Mouse (Mus musculus) T-helper 2 cell (primary cell): ENCODE results near the gene Pitx1.

Experiments
- in situ Hi-C: fragments of 300-600 bp; cut with MboI, MseI; formaldehyde crosslinking; loops from one replicate; pipeline ENCODE4 v1.15.1; 2025; ENCODE audit warnings: high pct_unique_total_duplicates

Pitx1 gene

GRCm38 (mm10) chr13:55836142-55836625 is at the start of gene Pitx1:
Pitx1 (minus strand) TSS chr13:55836192.
- in situ Hi-C loops, result no loop called here

GRCm38 (mm10) chr13:55881431-55882202 is 45.6 kb upstream of the Pitx1 start:
- in situ Hi-C loops, result no loop called here

- in situ Hi-C loops, result no loop called here
Measured at GRCm38 (mm10) chr13:55878353-55878752, 42.4 kb upstream of the Pitx1 start.

GRCm38 (mm10) chr13:55871410-55871809 is 35.4 kb upstream of the Pitx1 start:
- in situ Hi-C loops, result no loop called here

- in situ Hi-C loops, result no loop called here
Measured at GRCm38 (mm10) chr13:55870001-55870400, 34.0 kb upstream of the Pitx1 start.

GRCm38 (mm10) chr13:55867540-55868103 is 31.6 kb upstream of the Pitx1 start:
- in situ Hi-C loops, result no loop called here

GRCm38 (mm10) chr13:55860483-55860882 is 24.5 kb upstream of the Pitx1 start:
- in situ Hi-C loops, result no loop called here

GRCm38 (mm10) chr13:55858463-55858862 is 22.5 kb upstream of the Pitx1 start:
- in situ Hi-C loops, result no loop called here

GRCm38 (mm10) chr13:55855793-55856192 is 19.8 kb upstream of the Pitx1 start:
- in situ Hi-C loops, result no loop called here

GRCm38 (mm10) chr13:55852205-55852604 is 16.2 kb upstream of the Pitx1 start:
- in situ Hi-C loops, result no loop called here

GRCm38 (mm10) chr13:55850726-55851125 is 14.7 kb upstream of the Pitx1 start:
- in situ Hi-C loops, result no loop called here

GRCm38 (mm10) chr13:55848604-55849190 is 12.7 kb upstream of the Pitx1 start:
- in situ Hi-C loops, result loop anchor here (10.0 kb wide), 1 partner anchor 984 kb away; no protein-coding TSS in a partner anchor

GRCm38 (mm10) chr13:55847805-55848204 is 11.8 kb upstream of the Pitx1 start:
- in situ Hi-C loops, result loop anchor here (10.0 kb wide), 1 partner anchor 983 kb away; no protein-coding TSS in a partner anchor

- in situ Hi-C loops, result loop anchor here (10.0 kb wide), 1 partner anchor 979 kb away; no protein-coding TSS in a partner anchor
Measured at GRCm38 (mm10) chr13:55843700-55844099, 7.7 kb upstream of the Pitx1 start.

GRCm38 (mm10) chr13:55840223-55840622 is 4.2 kb upstream of the Pitx1 start:
- in situ Hi-C loops, result loop anchor here (10.0 kb wide), 1 partner anchor 975 kb away; no protein-coding TSS in a partner anchor

- in situ Hi-C loops, result no loop called here
Measured at GRCm38 (mm10) chr13:55836786-55837780, 1.1 kb upstream of the Pitx1 start.

GRCm38 (mm10) chr13:55835548-55836097 is 369 bp downstream of the Pitx1 start:
- in situ Hi-C loops, result no loop called here

GRCm38 (mm10) chr13:55834667-55835066 is 1.3 kb downstream of the Pitx1 start:
- in situ Hi-C loops, result no loop called here

- in situ Hi-C loops, result no loop called here
Measured at GRCm38 (mm10) chr13:55833921-55834320, 2.1 kb downstream of the Pitx1 start.

GRCm38 (mm10) chr13:55832602-55833001 is 3.4 kb downstream of the Pitx1 start:
- in situ Hi-C loops, result no loop called here

GRCm38 (mm10) chr13:55831722-55832160 is 4.3 kb downstream of the Pitx1 start:
- in situ Hi-C loops, result no loop called here
